Mouse (Mus musculus) embryo, embryonic 9.5 days (tissue): ENCODE data around the gene Lhx2.

Experiments
- DNase-seq: peaks from one replicate; pipeline ENCODE4 v3.0.0-alpha.2; 2017; ENCODE audit errors: extremely low spot score

Gene Lhx2

DNA sequence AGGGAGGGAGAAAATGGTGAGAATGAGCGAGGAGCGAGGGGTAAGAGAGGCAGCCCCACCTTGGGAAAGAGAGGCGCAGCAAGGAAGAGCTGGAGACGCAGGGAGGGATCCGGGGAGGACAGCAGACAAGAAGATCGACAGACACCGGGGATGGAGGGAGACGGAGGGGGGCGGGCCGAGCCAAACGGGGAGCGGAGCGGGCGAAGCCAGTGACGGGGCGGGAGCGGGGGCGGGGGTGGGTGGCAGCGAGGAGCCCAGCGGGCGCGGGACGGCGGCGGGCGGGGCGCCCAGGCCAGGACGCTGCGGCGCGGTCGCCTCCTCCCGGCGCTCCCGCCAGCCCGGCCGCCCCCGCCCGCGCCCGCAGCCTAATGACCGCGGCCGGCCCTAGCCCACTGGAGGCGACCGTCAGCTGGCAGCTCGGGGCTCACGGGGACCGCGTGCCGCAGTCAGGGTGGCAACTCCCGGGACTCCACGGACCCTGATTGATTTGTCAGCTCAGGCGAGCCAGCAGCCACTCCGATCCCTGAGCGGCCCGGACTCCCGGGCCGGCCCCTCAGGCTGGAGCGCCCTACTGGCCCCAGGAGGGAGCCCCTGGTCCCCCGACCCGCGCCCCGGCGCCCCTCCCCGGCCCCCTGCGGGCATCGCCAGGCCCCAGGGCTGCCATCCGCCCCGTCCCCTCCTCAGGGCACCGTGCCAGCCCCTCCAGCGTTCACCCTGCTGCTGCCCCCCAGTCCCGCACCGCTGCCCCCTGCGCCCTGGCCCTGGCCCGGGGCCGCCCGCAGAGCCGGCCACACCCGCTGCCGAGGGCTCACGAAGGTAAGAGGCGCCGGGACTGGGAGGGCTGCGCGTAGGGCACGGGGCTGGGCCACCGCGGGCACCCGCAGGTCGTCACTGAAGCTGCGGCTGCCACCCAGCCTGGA, at the start of gene Lhx2:
Gene Lhx2, plus strand, starts transcription at position 292 of the 920 bp plus-strand sequence.
- peak; percentile 56 for DNase-seq

DNA sequence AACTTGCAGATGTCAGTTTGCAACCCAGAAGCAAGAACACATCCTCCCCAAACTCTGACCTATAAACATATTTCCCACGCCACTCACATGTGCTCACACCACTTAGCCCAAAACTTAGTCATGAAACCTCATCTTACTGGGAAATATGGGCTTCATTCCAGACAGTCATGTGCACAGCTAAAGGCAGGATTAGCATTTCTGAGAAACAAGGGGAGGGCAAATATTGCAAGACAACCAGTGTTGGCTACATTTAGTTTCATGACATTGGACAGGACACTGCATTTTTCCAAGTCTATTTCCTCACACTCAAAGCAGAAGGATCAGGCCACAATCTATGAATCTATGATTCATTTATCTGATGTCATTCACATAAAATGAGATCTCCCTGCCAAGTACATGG, 47.6 kb upstream of the Lhx2 start:
- DNase-seq: no peak

DNA sequence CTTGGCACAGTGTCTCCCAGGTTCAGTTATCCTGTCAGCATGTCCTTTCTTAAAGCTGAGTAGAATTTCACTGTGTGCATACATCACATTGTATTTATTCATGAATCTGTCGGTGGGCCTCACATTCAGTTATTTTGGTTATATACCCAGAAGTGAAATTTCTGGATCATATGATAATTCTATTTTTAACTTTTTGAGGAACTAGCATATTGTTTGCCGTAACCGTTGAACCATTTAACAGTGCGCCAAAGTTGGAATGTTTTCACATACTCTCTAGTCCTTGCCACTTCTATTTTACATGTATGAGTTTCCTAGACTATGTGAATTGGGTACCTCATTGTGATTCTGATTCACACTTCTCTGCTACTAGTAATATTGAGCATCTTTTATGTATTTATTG, 43.1 kb upstream of the Lhx2 start:
- no peak for DNase-seq

DNA sequence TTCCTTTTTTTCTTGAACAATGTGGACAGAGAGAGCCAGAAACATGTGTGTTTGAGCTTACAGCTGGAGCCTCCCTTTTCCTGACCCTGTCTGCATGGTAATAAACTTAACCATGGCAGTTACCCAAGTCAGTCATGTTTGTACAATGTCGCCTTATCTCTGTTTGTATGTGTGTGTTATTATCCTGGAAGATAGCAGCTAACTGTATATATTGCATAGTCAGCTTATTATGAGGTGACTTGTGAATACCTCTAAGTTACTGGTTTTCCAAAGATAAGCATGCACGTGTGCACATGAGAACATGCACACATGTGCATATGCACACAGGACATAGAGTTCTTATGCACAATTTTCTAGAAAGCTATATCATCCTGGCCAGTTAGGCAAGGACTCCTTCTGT, 38.1 kb upstream of the Lhx2 start:
- no peak for DNase-seq

DNA sequence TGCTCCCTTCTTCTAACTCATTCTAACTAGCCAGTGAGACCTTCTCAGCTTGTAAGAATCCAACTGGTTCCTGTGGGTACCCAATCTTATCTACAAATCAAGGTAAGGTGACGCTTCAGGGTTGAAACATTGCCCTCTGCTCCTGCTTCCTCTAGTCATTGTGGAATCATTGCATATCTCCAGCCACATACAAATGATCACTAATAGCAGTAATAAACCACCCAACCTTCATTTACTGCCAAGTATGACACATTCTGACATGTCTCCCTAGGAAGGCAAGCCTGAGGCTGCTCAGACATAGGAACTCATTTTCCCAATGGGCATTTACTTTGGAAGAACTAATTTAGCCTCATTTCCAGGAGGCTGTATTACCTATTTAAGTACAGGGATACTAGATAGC, 33.9 kb upstream of the Lhx2 start:
- DNase-seq: no peak

DNA sequence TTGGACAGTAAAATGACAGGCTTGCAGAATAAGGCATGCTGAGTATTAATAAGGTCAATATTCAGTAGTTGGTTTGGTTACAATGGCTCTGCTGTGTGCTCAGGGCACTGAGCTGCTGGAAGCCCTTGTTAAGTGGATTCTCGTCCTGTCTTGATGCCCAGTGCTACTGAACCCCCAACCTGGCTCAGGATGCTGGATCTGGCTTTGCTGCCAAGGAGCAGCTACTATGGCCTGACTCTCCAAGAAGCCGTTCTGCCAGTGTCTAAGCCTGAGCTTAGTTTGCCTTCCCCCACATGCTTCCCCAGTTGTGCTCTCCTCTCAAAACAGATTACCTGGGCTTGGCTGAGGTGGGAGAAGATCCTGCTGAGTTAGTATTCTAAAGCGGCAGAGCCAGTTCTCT, 26.2 kb upstream of the Lhx2 start:
- no peak for DNase-seq

DNA sequence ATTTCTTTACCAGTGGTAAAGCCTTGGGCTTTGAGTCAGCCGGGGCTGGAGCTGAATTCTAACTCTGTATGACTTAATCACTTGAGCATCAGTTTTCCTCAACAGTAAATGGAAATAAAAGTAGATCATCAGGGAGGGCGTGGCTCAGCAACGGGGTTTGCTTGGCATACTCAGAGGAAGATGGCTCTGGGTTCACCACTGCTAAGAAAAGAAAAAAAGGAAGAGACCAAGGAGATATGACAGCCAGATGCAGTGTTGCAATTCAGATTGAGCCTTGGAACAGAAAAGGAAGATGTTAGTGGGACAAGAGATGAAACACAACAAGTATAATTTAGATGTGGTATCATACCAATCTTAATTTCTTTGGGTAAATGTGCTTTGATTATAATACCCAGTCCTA, 25.7 kb upstream of the Lhx2 start:
- DNase-seq: no peak

DNA sequence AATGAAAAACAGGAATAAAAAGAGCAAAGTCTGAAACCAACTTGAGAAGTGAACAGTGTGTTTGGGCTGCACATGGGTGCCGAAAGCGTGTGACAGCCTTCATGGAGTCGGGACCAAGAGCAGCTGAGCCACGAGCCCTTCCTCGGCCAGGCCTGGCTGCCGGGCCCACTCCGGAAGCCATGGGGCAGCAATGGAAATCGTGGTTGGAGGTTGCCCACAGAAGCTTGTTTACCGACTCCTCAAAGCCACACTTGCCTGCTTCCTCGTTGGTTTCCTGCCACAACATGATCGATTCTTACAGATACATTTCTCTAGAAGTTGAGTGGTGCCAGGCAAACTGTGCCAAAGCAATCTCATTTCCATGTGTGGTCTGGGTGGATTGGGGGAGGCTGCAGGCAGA, 20.0 kb upstream of the Lhx2 start:
- no peak for DNase-seq

DNA sequence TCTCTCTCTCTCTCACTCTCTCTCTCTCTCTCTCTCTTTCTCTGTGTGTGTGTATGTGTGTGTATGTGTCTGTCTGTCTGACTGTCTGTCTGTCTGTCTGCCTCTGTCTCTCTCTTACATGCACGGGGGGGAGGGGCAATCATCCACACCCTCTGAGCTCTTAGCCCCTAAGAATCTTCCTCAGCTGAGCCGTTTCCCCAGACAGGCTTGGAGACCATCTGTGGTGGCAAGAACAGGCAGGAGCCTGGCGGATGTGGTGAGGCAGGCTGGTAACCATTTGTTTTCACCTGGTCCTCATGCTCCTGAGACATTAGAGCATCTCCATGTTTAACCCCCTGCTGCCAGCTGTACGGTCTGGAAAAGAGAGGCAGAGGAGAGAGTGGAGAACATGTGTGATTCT, 18.2 kb upstream of the Lhx2 start:
- DNase-seq: no peak

DNA sequence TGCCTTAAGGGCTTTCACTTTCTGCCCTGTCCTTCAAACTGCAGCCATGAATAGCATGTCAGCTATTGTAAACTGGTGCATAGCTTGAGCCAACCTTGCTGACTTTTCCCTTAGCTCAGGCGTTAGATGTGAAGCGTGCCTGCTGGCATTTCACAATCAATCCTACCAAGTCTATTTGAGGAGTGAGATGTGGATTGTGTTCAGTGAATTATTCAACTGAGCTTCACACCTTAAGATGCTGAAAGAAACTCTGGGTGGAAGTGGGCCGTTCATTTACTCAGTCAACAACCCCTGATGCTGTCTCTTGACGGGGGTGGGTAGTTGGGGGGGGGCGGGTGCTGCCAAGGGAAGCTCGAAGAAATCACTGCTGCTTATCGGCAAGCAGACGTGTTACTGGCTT, 15.7 kb upstream of the Lhx2 start:
- DNase-seq: no peak

DNA sequence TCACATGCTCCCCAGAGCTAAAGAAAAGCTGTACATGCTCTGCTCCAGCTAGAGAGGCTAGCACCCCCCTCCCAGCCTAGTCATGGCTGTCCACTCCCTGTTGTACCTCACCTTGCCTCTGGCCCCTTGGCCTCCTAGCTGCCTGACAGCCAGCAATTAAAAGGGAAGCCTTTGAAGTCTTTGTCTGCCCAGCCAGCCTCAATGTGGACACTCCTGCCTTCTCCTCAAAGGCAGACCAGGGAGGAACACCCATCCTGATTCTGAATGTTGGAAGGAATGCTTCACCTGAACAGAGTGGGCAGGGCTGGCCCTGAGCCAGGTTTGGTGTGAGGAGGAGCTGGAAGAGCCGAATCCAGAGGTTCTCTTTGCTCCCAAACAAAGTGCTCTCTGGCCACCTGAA, 12.4 kb upstream of the Lhx2 start:
- no peak for DNase-seq

DNA sequence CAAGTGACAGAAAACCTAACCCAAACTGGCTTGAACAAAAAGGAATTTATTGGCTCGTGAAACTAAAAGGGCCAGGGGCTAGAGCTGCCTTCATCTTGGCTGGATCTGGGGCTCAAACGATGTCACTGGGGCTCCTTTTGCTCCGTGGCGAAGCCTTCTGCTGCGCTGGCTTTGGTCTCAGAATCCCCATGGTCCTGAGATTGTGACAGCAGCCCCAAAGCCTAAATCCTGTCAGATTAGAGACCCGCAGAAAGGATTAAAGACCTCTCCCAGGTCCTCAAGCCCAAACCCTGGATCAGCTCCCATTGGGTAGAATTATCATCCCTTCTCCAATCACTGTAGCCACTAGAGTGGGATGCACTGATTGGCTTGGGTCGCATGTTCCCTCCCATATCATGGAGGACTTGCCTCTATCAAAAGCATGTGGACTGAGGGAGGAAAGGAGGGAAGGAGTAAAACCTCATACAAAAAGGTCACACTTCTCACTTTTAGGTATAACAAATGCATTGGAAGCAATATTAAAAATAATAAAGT, 5.4 kb upstream of the Lhx2 start:
- no peak for DNase-seq

DNA sequence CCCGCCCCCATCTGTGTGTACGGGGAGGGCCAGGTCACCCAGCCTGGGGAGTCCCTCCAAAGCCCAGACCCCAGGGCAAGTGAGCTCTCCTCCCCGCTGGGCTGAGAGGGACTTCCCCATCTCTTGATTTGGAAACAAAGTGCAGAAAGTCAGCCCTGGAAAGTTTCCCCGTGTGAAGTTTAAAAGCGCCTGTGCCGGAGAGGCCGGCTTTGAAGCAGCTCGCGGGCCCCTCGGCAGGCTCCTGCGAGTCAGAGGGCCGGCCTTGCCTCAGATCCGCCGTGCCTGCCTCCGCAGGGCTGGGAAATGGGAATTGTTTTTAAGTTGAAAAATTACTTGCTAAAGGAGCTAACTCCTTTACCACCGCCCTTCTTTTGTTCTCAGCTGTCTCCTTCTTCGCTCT, 2.5 kb upstream of the Lhx2 start:
- DNase-seq: peak; percentile 64

DNA sequence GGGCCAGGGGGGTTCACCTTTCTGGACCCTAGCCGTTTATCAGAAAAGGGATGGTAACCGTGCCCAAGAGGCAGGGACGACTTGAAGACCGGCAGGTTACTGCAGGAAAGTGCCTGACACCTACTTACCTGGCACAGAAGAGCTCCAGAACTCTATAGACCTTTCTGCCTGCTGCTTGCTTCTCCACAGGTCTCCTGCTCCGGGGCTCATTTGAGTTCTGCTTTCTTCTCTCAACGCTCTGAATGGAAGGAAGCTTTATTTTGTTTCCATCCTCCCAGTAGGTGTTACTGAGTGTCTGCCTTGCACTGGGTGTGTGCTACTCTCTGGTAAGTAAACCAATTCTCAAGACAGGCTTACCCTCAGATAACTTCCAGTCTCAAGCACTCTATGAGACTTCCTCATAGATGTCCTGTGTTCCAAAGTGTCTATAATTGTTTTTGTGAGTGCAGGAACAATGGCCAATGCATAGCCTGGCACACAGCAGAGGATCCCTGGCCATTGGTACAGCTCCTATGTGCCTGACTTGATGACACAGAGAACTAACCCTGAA, 1.9 kb upstream of the Lhx2 start:
- peak; percentile 9 for DNase-seq

DNA sequence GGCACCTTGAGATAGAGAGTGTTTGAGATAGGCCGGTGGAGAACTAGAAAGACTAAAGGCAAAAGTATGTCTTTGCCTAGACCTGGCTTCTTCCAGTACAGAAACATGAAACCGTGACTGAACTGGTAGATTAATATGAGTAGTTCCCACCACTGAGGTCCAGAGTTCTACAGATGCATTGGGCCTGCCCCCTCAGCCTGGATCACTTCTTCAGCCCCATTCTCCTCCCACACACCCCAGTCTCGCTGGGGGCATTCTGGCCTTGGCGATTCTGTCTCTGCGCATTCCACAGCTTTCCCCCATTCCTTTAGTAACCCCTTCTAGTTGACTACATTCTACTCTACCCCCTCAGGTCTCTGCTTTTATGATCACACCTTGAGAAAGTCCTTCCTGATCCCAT, 1.4 kb upstream of the Lhx2 start:
- DNase-seq: no peak

DNA sequence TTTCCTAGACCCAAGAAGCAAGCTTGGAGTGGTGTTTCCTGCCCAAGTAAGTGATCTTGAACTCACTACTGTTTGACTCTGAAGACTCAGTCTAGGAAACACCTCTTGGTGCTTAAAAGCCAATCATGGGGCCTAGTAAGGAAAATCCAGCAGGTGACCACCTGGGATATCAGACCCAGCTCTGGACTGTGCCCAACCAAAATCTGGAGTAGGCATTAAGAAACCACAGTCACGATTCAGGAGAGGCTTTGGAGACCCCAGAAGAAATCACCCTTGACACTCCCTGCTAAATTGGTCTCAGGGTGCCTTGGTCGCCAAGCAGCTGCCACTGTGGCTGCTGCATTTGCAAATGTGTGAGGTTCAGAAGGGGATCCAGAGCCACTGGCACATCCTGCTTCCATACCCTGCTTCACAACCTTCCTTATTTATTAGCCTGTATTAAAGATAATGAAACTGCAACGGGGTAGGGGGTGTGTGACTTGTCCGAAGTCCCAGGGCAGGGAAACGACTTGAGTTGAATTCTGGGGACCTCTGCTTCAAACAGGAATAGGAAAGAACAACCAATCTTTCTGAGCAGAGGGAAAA, 641 bp upstream of the Lhx2 start:
- peak; percentile 24 for DNase-seq

DNA sequence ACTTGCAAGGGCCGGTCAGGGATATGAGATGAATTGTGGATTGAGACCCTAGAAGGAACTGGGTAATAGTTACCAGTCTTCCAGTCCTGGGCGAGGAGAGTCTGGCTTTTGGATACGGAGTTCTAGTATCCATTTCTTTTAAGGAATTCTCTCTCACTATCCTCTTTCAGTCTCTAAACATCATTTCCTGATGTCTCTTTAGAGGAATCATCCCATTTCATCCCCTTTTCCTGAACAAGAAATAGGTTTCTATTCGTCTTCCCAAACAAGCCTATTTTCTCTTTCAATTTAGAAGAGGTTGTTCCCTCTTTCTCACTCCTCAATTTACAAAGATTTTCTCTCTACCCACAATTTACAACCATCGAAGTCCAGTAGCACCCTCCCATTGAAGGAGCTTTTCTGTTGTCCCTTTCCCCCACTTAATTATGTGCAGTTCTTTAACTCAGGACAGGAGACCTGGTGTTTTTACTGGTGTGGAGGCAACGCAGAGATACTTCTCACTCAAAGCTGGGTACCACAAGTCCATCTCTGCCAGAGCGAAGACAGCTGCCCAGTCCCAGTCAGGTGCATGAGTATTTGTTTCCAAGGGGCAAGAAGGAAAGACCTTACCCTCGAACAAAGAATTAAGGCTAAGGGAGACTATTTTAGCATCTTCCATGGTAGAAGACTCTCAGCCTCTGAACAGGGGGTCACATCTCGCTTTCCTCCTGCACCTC, 987 bp downstream of the Lhx2 start:
- DNase-seq: peak; percentile 44

DNA sequence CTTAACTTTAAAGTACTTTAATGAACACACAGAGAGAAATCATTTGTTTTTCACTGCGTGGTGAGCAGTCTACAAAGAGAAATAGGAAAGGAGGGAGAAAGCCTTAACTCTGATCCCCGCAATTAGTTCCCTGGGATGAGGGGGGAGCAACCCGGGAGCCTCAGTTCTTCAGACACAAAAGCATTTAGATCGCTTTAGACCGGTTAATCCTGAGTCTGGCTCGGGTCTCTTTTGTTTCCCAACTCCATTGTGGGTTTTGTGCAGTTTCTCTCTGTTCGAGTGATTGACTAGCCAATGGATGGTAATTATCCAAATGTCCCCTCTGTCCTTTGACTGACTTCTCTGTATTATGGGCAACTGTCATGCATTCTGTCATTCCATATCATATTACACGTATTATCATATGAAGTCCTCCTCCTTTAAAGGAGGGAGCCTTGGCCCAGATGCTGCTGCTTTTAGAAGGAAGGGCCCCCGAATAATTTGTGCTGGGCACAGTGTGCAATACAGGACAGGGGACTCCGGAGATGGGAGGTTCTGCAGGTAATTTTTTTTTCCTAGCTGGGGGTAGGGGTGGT, 1.6 kb downstream of the Lhx2 start:
- peak; percentile 44 for DNase-seq

DNA sequence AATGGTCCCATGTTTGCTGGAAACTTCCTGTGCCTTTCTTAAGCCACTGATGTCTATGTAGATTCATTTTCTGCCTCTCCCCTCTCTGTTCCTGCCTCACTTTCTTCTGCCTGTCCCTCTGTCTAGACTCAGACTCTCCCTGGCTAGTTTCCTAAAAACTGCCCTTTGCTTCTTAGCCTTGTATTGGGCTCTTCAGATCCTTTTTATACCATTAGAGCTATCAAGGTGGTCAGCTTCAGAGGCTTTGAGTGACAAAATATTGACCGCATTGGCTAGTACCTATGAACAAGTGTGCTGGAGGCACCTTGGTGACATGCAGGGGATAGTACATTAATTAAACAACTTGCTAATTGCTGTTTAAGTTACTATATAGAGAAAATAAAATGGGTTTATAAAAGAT, 4.5 kb downstream of the Lhx2 start:
- no peak for DNase-seq

DNA sequence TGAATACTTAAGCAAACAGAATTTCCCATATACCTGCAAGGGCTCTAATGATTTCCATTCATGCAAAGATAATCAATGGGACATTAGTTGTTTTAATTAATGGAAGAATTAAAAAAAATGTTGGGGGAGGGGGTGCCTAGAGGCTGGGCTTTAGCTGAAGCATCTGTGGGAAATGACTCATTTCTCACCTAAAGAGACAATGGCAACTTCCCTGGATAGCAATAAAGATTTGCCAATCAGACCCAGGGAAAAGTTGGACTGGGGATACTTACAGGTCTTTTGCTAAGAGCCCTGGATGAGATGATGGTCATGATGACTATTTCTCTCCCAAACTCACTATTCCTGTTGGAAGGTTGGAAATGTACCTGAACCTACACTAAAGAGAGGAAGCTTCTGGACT, 5.6 kb downstream of the Lhx2 start:
- no peak for DNase-seq

DNA sequence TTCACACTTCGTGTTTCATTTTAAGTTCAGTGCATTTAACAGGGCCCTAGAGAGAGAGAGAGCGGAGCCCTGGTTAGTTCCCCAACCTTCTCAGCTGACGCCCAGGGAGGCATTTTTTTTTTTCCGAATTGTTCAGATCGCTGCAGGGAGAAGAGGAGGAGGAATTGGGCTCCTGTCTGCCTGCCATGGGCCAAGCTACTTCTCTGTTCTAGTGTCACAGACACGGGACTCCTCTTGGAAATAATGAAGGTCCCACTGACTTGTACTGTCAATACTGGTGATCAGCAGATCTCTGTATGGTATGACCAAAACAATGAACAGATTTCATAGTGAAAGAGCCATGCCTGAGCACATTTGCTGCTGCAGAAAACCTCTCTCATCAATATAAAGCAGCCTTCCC, 7.3 kb downstream of the Lhx2 start:
- DNase-seq: no peak
